Mouse (Mus musculus): ENCODE results near the gene Krt14.

GRCm38 (mm10) chr11:100168765-100169762 lies 38.3 kb downstream of the Krt14 start:
- TF ChIP-seq POLR2A (IDR thresholded peaks at IDR 0.05; ENCODE audit: insufficient read length, low read depth) (no peak), E2F4 (IDR thresholded peaks at IDR 0.05; ENCODE audit: insufficient read depth) (no peak), TCF12 (IDR thresholded peaks at IDR 0.05; ENCODE audit: insufficient read depth, poor library complexity, severe bottlenecking) (no peak), USF1 (IDR thresholded peaks at IDR 0.05; ENCODE audit: low read depth) (no peak), TCF3 (IDR thresholded peaks at IDR 0.05; ENCODE audit: insufficient read length, low read depth) (no peak), MYOG (IDR thresholded peaks at IDR 0.05; ENCODE audit: control insufficient read depth in 1 of 3, insufficient read depth in 1 of 3, insufficient read length in 2 of 3, low read depth in 2 of 3) (no peak), MAX (IDR thresholded peaks at IDR 0.05; ENCODE audit: low read depth) (no peak), REST (IDR thresholded peaks at IDR 0.05; ENCODE audit: insufficient read depth, insufficient read length) (no peak), MYOD1 (IDR thresholded peaks at IDR 0.05; ENCODE audit: control insufficient read depth in 1 of 3, insufficient read length in 2 of 3, low read depth in 2 of 3) (no peak), CEBPB (IDR thresholded peaks at IDR 0.05; ENCODE audit: insufficient read depth, poor library complexity, severe bottlenecking) (no peak)
